ENCODE assay signal across 19 mouse cellular contexts in genomic region chr13:55575932-55576331, GRCm38 (mm10). TPM values are rescaled to one million over a fixed set of nuclear protein-coding genes. Genes with fewer than 3 reads are reported as not detected.
DNase-seq lines count a peak whose midpoint lies in the region; ATAC-seq and TF ChIP-seq lines count a peak whose summit lies in the region.
"Had no signal": no experiment of that assay in that cellular context is flagged by ENCODE, and none has a peak within 500 bp of the region (broad histone marks: within the 10 kb centered on the region; RNA-seq: fewer than 3 reads in every experiment).

No protein-coding gene starts in this region.

- H3K9me3 ChIP-seq in midbrain, embryonic 11.5 days (ENCODE audit: control insufficient read depth, low read length): no peaks in the 10 kb centered on the region
- H3K9me3 ChIP-seq in midbrain, embryonic 13.5 days: 0 out of 2 replicates have a peak, but pooled peaks cover 3% of the 10 kb centered on the region
- H3K9me3 ChIP-seq in ES-E14 (ENCODE audit: control insufficient read depth, insufficient read depth, low read depth, low read length): peaks cover 2% of the 10 kb centered on the region; the same call in 1 of the 2 replicates
- H3K9me3 ChIP-seq: embryonic facial prominence, embryonic 13.5 days; forebrain, embryonic 15.5 days; neural tube, embryonic 12.5 days had no signal

- H3K27me3 ChIP-seq in midbrain, embryonic 11.5 days (ENCODE audit: control insufficient read depth, insufficient read depth, low read length): no peaks in the 10 kb centered on the region
- H3K27me3 ChIP-seq in midbrain, embryonic 13.5 days: no peaks in the 10 kb centered on the region
- H3K27me3 ChIP-seq: embryonic facial prominence, embryonic 13.5 days; forebrain, embryonic 15.5 days; neural tube, embryonic 12.5 days had no signal

- in situ Hi-C loops in ES-E14 (cut with MboI; ENCODE audit: low sequenced_read_pairs in 2 of 2, unreplicated experiment in 2 of 2): no loop called here

- H3K9ac ChIP-seq in midbrain, embryonic 11.5 days (ENCODE audit: low read length): no peak overlapping the region
- no peak overlapping the region for H3K9ac ChIP-seq in midbrain, embryonic 13.5 days (replicated peaks)
- H3K9ac ChIP-seq in ES-E14 (ENCODE audit: insufficient read depth, low read depth, low read length, poor library complexity, severe bottlenecking): no peak overlapping the region
- H3K9ac ChIP-seq: embryonic facial prominence, embryonic 13.5 days; forebrain, embryonic 15.5 days; neural tube, embryonic 12.5 days had no signal

- H3K27ac ChIP-seq in midbrain, embryonic 11.5 days (ENCODE audit: low read depth, low read length): no peak overlapping the region
- H3K27ac ChIP-seq in midbrain, embryonic 13.5 days: no peak overlapping the region
- H3K27ac ChIP-seq in ES-E14 (ENCODE audit: insufficient read depth, low read depth, low read length, poor library complexity, severe bottlenecking): no peak overlapping the region
- H3K27ac ChIP-seq: embryonic facial prominence, embryonic 13.5 days; forebrain, embryonic 15.5 days; kidney, postnatal 0 days; neural tube, embryonic 12.5 days had no signal

- ATAC-seq in midbrain, embryonic 11.5 days (ENCODE audit: low FRiP score): no peak
- no peak for ATAC-seq in midbrain, embryonic 13.5 days
- ATAC-seq in megakaryocyte progenitor cell, adult 5-6 weeks (replicated peaks; ENCODE audit: poor library complexity): peak; percentile 57; the same call in 1 of the 2 replicates
- ATAC-seq: forebrain, embryonic 15.5 days; hindbrain, embryonic 16.5 days; intestine, postnatal 0 days had no signal

- 64% methylated on average over 5 of the region's 5 CpGs for WGBS in midbrain, embryonic 11.5 days
- WGBS in midbrain, embryonic 13.5 days: 74% methylated on average over 5 of the region's 5 CpGs

- H3K4me2 ChIP-seq in midbrain, embryonic 11.5 days: no peak overlapping the region
- H3K4me2 ChIP-seq in midbrain, embryonic 13.5 days (replicated peaks): no peak overlapping the region
- H3K4me2 ChIP-seq: embryonic facial prominence, embryonic 13.5 days; forebrain, embryonic 15.5 days; neural tube, embryonic 12.5 days had no signal

- 0 out of 2 replicates have a peak, but pooled peaks cover 2% of the 10 kb centered on the region for H3K4me1 ChIP-seq in midbrain, embryonic 11.5 days (ENCODE audit: control insufficient read depth, insufficient read depth, low read length)
- peaks cover 10% of the 10 kb centered on the region for H3K4me1 ChIP-seq in midbrain, embryonic 13.5 days (replicated peaks)
- H3K4me1 ChIP-seq in ES-E14 (ENCODE audit: control insufficient read depth in 2 of 2, insufficient read depth in 2 of 2, low read length in 2 of 2, poor library complexity in 1 of 2): no peaks in the 10 kb centered on the region

- H3K36me3 ChIP-seq in midbrain, embryonic 11.5 days (ENCODE audit: control insufficient read depth, insufficient read depth, low read length): no peaks in the 10 kb centered on the region
- H3K36me3 ChIP-seq in midbrain, embryonic 13.5 days: no peaks in the 10 kb centered on the region
- H3K36me3 ChIP-seq in ES-E14 (ENCODE audit: control insufficient read depth, insufficient read depth, low read length, poor library complexity, severe bottlenecking): no peaks in the 10 kb centered on the region
- H3K36me3 ChIP-seq: embryonic facial prominence, embryonic 13.5 days; forebrain, embryonic 15.5 days; neural tube, embryonic 12.5 days had no signal

- H3K4me3 ChIP-seq in midbrain, embryonic 11.5 days (ENCODE audit: low read depth, low read length): no peak overlapping the region
- no peak overlapping the region for H3K4me3 ChIP-seq in midbrain, embryonic 13.5 days (replicated peaks)
- H3K4me3 ChIP-seq in ES-E14 (ENCODE audit: insufficient read depth in 1 of 2, low read depth in 1 of 2, low read length in 2 of 2, poor library complexity in 1 of 2, severe bottlenecking in 1 of 2): no peak overlapping the region
- H3K4me3 ChIP-seq: embryonic facial prominence, embryonic 13.5 days; forebrain, embryonic 15.5 days; neural tube, embryonic 12.5 days had no signal

- DNase-seq in midbrain, embryonic 11.5 days (ENCODE audit: low spot score, missing footprints): peak; percentile 37
- DNase-seq in A20 (ENCODE audit: low read depth, low spot score) (peak; percentile 34), ES-E14 (ENCODE audit: low read depth, low spot score) (no peak)
- DNase-seq in adrenal gland, postnatal 36 days: no peak
- no peak for DNase-seq in kidney, adult 18-20 months
- DNase-seq: cerebellum, adult 9-10 months; gastrocnemius, postnatal 14 days; layer of hippocampus, postnatal 36 days; lung, adult 18-20 months; lung, postnatal 36 days; right cerebral cortex, adult 18-20 months had no signal

TF ChIP-seq in ES-E14, 5 proteins besides CTCF, POLR2A, EP300 and RAD21:
- TF ChIP-seq ZC3H11A (IDR thresholded peaks at IDR 0.05; ENCODE audit: borderline replicate concordance, low read depth, low read length) (no peak), ZNF384 (IDR thresholded peaks at IDR 0.05; ENCODE audit: low read depth, low read length) (no peak), HCFC1 (IDR thresholded peaks at IDR 0.05; ENCODE audit: borderline replicate concordance, insufficient read depth, low read length) (peak; percentile 35; the same call in 1 of the 2 replicates)

RNA-seq across cellular contexts. Expression of gene Tmed9, which starts 2.4 kb away (rescaled TPM):
- polyA plus RNA-seq in midbrain, embryonic 11.5 days (2014; fragmentation: Nextera tagmentation; extraction: Ambion mirVana): 50.0 and 50.8 TPM in 2 replicates
- polyA plus RNA-seq in midbrain, embryonic 13.5 days (2015; fragmentation: Nextera tagmentation; extraction: Ambion mirVana): 103 and 125 TPM in 2 replicates
- total RNA-seq in ES-E14 (2012; rRNA removed): 363 and 460 TPM in 2 replicates
- total RNA-seq in megakaryocyte progenitor cell, adult 5-6 weeks (2015): 92.3 and 117 TPM in 2 replicates
- 194 and 211 TPM in 2 replicates for total RNA-seq in megakaryocyte progenitor cell, adult 5-6 weeks (2017)
- total RNA-seq in adrenal gland, postnatal 36 days (2021): 100 to 1,000 TPM; 196 to 197 TPM

RNA-seq across cellular contexts. Expression of gene Fam193b, which starts 5.0 kb away (rescaled TPM):
- 39.9 and 40.8 TPM in 2 replicates for polyA plus RNA-seq in midbrain, embryonic 11.5 days (2014; fragmentation: Nextera tagmentation; extraction: Ambion mirVana)
- polyA plus RNA-seq in midbrain, embryonic 13.5 days (2015; fragmentation: Nextera tagmentation; extraction: Ambion mirVana): 64.9 and 72.3 TPM in 2 replicates
- total RNA-seq in ES-E14 (2012; rRNA removed): 50.8 and 77.5 TPM in 2 replicates
- 24.9 and 29.1 TPM in 2 replicates for total RNA-seq in megakaryocyte progenitor cell, adult 5-6 weeks (2015)
- total RNA-seq in megakaryocyte progenitor cell, adult 5-6 weeks (2017): 21.8 and 25.1 TPM in 2 replicates
- total RNA-seq in adrenal gland, postnatal 36 days (2021): 10 to 100 TPM; 32.3 to 40.4 TPM

RNA-seq across cellular contexts. Expression of gene B4galt7, which starts 23.8 kb away (rescaled TPM):
- 16.0 and 21.4 TPM in 2 replicates for polyA plus RNA-seq in midbrain, embryonic 11.5 days (2014; fragmentation: Nextera tagmentation; extraction: Ambion mirVana)
- 45.5 and 47.4 TPM in 2 replicates for polyA plus RNA-seq in midbrain, embryonic 13.5 days (2015; fragmentation: Nextera tagmentation; extraction: Ambion mirVana)
- 21.0 and 24.3 TPM in 2 replicates for total RNA-seq in ES-E14 (2012; rRNA removed)
- 10.6 and 13.0 TPM in 2 replicates for total RNA-seq in megakaryocyte progenitor cell, adult 5-6 weeks (2015)
- total RNA-seq in megakaryocyte progenitor cell, adult 5-6 weeks (2017): 12.8 and 16.7 TPM in 2 replicates
- 10 to 100 TPM; 13.4 to 16.6 TPM for total RNA-seq in adrenal gland, postnatal 36 days (2021)

RNA-seq across cellular contexts. Expression of gene Ddx41, which starts 39.5 kb away (rescaled TPM):
- polyA plus RNA-seq in midbrain, embryonic 11.5 days (2014; fragmentation: Nextera tagmentation; extraction: Ambion mirVana): 66.7 and 73.8 TPM in 2 replicates
- polyA plus RNA-seq in midbrain, embryonic 13.5 days (2015; fragmentation: Nextera tagmentation; extraction: Ambion mirVana): 60.2 and 66.6 TPM in 2 replicates
- 85.9 and 120 TPM in 2 replicates for total RNA-seq in ES-E14 (2012; rRNA removed)
- 28.0 and 29.1 TPM in 2 replicates for total RNA-seq in megakaryocyte progenitor cell, adult 5-6 weeks (2015)
- total RNA-seq in megakaryocyte progenitor cell, adult 5-6 weeks (2017): 66.9 and 78.0 TPM in 2 replicates
- total RNA-seq in adrenal gland, postnatal 36 days (2021): 10 to 100 TPM; 47.3 to 51.7 TPM

RNA-seq across cellular contexts. Expression of gene Dok3, which starts 46.8 kb away (rescaled TPM):
- polyA plus RNA-seq in midbrain, embryonic 11.5 days (2014; fragmentation: Nextera tagmentation; extraction: Ambion mirVana): 1.9 TPM in 2 replicates
- 4.3 and 4.7 TPM in 2 replicates for polyA plus RNA-seq in midbrain, embryonic 13.5 days (2015; fragmentation: Nextera tagmentation; extraction: Ambion mirVana)
- 0.98 and 1.7 TPM in 2 replicates for total RNA-seq in ES-E14 (2012; rRNA removed)
- total RNA-seq in megakaryocyte progenitor cell, adult 5-6 weeks (2015): 18.1 and 34.6 TPM in 2 replicates
- 22.9 and 31.2 TPM in 2 replicates for total RNA-seq in megakaryocyte progenitor cell, adult 5-6 weeks (2017)
- total RNA-seq in adrenal gland, postnatal 36 days (2021): 1 to 10 TPM; 2.3 to 4.6 TPM

Comparison
In these comparisons a context has a peak if more than half of its experiments do, and no peak if none do; other contexts are left out.
1. DNase-seq: peak in midbrain, embryonic 11.5 days (single experiment) and A20 (single experiment); none in ES-E14 (single experiment), adrenal gland, postnatal 36 days (0 of 2) and kidney, adult 18-20 months (single experiment).